Mouse (Mus musculus) T-helper 17 cell (primary cell): ENCODE measurements at regions not wholly inside any gene's neighbourhood (a gene's known extent, or its start where the extent isn't known, plus 50 kb on each side); places are given as distances from the start of the nearest gene placed in this dataset.
"Not testable (repeated sequence)": the region's sequence is repeated elsewhere in the genome, so short reads cannot be mapped to it uniquely, and the experiment has no call there.

Experiments used
- in situ Hi-C, 2 experiments: fragments of 300-600 bp; cut with MboI, MseI; formaldehyde crosslinking; loops; 1 replicate in 1 of 2; 2 replicates in 1 of 2; pipeline ENCODE4 v1.15.1; 2025; ENCODE audit warnings: high pct_unique_total_duplicates in 2 of 2

DNA sequence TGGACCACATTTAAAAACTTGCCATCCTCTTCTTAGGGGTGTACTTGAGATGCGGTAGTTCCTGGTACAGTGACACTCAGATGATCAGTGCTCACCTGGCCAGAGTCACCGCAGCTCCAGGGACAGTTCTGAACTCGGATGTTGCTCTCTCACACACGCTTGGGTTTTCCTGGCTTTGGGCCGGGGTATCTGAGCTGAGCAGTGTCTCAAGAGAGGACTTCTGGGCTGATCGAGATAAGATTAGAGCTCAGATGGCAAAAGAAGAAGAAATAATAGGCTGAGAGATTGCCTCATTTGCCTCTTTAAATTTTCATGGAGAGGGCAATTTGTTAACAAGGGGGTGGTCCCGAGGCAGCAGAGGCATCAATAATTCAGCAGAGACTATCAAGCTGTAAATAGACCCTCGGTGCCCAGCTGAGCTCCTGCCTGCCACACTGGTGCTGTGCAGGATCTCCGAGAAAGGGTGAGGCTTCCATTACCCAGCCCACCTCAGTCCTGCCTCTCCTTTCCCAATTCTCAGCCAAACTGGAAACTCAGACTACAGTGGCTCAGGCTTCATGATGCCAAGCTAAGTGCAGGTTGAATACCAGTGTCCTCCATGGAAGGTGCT lies 133.7 kb downstream of the Tsen15 start:
- in situ Hi-C loops, result no loop called here

GRCm38 (mm10) chr1:152241026-152241425 lies 145.5 kb downstream of the Tsen15 start:
- in situ Hi-C loops, result no loop called here

DNA sequence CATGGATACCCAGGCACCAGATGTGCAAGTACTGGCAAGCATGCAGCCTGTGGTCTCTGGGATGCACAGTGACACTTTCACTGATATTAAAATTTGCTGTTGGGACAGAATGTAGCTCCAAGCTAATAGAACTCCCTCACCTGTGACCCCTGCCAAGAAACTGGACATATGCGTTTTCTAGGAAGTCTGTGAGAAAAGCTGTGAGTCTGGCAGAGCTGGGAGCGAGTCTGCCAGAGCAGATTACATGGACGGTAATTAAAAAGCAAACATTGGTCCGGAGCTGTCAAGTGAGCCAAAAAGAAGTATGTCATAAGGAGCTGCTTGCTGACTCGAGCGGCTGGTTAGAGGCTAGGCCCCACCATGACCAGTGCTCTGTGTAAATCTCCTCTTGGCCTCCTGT lies 147.1 kb downstream of the Tsen15 start:
- in situ Hi-C loops, result no loop called here

DNA sequence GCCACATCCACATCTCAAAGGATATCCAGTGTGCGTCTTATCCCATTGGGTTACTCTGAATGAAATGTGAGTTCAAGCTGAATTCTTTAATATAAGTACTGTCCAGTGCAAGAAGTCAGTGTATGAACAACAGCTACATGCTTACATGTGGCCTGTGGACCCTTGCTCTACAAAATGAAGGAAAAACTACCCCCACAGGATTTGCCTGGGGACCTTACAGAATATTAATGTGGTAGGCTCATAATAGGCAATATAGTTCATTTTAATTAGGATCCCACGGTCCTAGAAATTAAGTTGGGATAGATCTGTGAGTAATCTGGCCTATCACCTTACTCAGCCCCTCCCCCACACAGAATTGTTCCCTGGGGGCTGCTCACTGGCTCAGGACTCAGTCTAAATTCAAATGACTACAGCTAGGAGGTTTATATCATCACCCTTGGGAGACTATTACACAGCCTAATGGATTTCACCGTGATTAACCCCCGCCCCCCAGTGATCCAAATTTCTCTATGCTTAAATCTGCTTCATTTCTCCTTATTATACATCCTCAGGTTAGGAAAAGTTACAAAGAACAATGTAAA lies 145.4 kb upstream of the 1700025G04Rik start:
- in situ Hi-C loops, result no loop called here

DNA sequence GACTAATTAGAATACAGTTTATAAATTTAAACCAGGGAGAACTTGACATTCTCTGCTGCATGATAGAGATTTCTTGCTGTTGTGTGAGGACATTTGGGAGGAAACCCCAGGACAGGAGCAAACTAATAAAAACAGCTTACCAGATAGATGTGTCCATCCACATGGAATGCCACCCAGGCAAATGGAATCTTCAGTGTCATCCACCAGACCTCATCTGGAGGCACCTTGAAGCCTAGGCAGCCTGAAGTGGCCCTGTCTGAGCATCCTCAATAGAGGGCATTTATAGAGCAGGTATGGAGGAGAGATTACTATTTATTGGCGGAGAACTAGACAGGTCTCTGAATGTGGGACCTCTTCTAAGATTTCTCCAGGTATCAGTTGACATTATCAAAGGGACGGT lies 144.8 kb upstream of the 1700025G04Rik start:
- in situ Hi-C loops, result no loop called here

DNA sequence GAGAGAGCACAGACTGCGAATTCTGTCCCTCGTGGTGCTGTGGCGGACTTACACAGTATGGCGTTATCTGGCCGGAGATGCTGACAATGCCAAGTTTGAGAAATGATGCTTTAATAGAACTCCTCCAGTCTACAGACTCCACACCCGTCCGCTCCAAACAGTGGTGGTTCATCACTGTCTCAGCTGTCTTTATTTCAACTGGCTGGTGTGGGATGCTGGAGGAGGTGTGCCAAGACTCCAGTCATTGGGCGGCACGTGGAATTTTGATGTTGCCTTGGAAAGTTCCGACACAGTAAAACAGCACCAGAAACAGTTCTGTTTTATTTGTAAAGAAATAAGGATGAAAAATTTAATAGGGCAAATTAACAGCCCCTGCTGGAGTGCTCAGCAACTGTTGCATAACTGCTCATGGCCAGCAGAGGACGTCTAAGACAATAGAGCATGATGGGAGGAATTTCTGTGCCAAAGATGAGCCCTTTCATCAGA lies 141.8 kb upstream of the 1700025G04Rik start:
- in situ Hi-C loops, result no loop called here

- in situ Hi-C loops, result no loop called here
Measured at GRCm38 (mm10) chr1:152229709-152230108, 139.8 kb upstream of the 1700025G04Rik start.

GRCm38 (mm10) chr1:152226049-152226448 lies 136.1 kb upstream of the 1700025G04Rik start:
- in situ Hi-C loops, result no loop called here

- in situ Hi-C loops, result no loop called here
Measured at GRCm38 (mm10) chr1:152223666-152224065, 133.7 kb upstream of the 1700025G04Rik start.

GRCm38 (mm10) chr1:152220804-152221565 lies 131.1 kb upstream of the 1700025G04Rik start:
- in situ Hi-C loops, result no loop called here

DNA sequence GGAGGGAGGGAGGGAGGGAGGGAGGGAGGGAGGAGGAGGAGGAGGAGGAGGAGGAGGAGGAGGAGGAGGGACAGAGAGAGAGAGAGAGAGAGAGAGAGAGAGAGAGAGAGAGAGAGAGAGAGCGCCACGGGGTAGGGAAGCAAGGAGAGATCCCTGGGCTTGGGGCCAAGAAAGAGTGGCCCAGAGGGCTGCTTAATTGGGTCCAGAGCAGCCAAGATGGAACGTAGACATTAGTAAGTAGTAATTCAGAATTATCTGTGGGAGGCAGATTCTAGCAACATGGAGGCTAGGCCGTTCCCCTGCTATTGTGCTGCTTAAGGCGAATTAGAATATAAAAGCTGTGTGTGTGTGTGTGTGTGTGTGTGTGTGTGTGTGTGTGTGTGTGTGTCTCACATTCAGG lies 129.8 kb upstream of the 1700025G04Rik start:
- in situ Hi-C loops, result not testable (repeated sequence)

- in situ Hi-C loops, result no loop called here
Measured at GRCm38 (mm10) chr1:152217404-152217803, 127.5 kb upstream of the 1700025G04Rik start.

DNA sequence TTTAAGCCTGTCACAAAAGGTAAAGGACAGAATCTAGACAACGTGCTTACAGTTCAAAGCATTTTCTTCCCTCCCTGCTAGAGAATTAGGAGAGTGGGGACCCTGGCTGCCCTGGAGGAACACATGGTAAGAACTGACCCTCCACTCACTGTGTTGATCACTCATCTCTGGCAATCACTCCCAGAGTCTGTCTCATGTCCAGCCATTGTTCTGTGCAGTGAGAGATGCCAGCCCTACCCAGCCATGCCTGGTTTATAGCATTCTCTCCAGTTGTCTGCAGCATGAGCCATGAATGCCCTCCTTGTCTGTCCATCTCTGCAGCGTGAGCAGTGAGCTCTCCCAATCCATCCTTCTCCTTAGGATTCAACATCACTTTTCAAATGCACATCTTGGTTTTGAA lies 124.5 kb upstream of the 1700025G04Rik start:
- in situ Hi-C loops, result no loop called here

GRCm38 (mm10) chr1:152203187-152203586 lies 113.3 kb upstream of the 1700025G04Rik start:
- in situ Hi-C loops, result no loop called here

DNA sequence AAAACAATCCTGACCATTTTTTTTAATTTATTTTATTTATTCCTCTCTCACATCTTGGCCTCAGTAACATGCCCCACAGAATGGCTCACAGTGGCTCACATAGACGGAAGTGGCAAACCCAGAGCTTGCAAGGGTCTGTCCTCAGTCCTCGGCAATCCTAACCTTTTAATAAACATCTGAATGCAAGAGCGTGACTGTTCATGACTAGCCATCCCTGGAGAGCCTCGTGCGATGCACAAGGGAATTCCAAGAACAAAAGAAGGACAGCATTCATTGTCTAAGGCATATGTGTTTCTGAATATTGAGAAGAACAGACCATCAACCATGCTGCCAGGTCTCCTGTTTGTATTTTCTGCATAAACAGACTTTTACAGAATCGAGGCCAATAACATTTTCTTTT lies 98.8 kb upstream of the 1700025G04Rik start:
- in situ Hi-C loops, result no loop called here

DNA sequence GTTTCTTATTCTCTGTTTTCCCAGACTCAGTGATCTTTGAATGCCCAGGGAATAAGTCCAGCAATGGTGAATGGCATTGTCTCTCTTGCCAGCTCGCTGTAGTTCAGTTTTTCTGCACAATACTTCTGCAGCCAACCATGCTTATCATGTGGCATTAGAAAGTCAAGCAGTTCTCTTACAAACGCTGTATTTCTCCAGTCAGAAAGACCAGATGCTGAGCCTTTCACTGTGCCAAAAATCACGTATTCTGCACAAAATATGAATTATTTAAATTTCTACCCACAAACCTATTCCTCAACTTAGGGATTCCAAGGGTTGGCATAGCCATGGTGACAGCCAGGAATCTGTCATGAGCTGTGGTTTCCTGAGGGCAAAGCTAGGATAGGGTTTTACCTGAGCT lies 95.0 kb upstream of the 1700025G04Rik start:
- in situ Hi-C loops, result no loop called here

- in situ Hi-C loops, result loop anchor here in 1 of 2 experiments (5.0 kb wide), 1 partner anchor 54 kb away; no protein-coding TSS in a partner anchor
Measured at GRCm38 (mm10) chr1:152176267-152176970, 86.5 kb upstream of the 1700025G04Rik start.

DNA sequence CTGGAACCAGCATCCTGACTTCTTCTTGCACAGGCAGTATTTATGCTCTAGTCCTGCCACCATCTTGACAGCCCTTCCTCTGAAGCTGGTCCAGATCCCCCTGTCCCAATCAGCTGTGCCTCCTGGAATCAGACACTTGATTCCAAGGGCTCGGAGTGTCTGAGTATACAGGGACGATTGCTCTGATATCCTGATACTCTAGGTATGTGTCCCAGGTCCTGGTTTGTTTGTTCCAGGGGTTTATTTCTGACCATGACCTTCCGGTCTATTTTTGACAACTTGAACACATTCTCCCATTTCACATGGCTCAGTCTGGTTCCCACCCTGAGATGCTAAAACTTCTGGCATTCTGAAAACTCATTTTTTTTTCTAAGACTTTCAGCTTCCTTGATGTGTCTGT lies 85.8 kb upstream of the 1700025G04Rik start:
- in situ Hi-C loops, result loop anchor here in 1 of 2 experiments (5.0 kb wide), 1 partner anchor 53 kb away; no protein-coding TSS in a partner anchor

DNA sequence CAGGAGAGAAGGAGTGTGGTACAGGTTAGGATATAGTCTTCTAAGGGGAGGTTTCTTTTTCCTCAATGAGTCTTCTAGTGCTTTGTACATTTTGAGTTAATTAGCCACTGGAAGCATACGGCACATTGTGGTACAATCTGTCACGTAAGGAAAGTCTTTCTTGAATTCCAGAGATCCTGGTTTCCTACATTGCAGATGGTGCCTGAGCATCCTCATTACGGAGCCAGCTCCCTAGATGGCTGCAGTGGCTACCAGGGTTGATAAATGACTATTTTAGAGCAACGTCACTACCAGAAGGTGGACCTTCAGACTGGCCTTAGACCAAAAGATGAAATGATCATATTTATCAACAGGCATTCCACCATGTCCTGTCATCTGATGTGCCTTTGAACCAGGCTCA lies 84.5 kb upstream of the 1700025G04Rik start:
- in situ Hi-C loops, result no loop called here

DNA sequence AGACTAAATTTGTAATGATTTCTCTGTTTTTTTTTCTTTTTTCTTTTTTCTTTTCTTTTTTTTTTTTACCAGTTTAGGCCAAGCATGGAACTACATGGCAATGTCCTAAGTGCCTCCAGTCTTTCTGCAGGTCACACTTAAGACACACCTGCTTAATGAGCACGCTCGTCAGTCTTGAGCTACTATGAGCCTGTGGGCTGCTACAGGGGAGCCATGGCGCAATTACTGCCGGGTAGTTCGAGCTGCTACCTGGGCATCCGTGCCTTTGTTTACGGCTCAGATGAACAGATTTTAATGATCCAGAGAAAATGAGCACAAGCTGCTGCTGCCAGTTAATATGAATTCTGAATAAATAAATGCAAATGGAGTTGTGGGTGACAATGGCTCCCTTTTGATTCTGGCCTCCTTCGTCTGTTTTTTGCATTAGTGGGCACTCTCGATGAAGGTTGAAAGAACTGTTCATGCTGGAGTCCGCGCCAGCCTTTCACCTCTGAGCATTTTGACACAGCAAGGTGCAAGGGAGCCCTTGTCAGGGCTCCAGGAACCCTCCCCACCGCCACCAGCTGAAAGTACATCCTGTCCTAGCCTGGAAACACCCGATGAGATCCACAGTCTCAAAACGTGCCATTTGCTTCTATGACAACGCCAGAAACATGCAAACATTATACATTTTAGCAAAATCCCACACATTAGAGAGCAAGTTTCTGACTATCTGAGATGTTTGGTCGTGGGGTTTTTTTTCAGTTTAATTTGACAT lies 81.3 kb upstream of the 1700025G04Rik start:
- in situ Hi-C loops, result no loop called here

- in situ Hi-C loops, result no loop called here
Measured at GRCm38 (mm10) chr1:152170583-152170982, 80.7 kb upstream of the 1700025G04Rik start.
